Mouse (Mus musculus): ENCODE results near the gene Gpr19. TPM values are rescaled to one million over a fixed set of nuclear protein-coding genes. Genes with fewer than 3 reads are reported as not detected.

Gene Gpr19
- 10 to 100 TPM; 24.1 to 24.7 TPM for total RNA-seq (2021)
- long read RNA-seq, experiment 1, partial matches to known transcripts: 20 of 25 reads
- long read RNA-seq, experiment 1, other reads (novel, unspliced or antisense): 5 of 25 reads
- long read RNA-seq, experiment 2, partial matches to known transcripts: 23 of 29 reads
- long read RNA-seq, experiment 2, other reads (novel, unspliced or antisense): 4 of 29 reads

DNA sequence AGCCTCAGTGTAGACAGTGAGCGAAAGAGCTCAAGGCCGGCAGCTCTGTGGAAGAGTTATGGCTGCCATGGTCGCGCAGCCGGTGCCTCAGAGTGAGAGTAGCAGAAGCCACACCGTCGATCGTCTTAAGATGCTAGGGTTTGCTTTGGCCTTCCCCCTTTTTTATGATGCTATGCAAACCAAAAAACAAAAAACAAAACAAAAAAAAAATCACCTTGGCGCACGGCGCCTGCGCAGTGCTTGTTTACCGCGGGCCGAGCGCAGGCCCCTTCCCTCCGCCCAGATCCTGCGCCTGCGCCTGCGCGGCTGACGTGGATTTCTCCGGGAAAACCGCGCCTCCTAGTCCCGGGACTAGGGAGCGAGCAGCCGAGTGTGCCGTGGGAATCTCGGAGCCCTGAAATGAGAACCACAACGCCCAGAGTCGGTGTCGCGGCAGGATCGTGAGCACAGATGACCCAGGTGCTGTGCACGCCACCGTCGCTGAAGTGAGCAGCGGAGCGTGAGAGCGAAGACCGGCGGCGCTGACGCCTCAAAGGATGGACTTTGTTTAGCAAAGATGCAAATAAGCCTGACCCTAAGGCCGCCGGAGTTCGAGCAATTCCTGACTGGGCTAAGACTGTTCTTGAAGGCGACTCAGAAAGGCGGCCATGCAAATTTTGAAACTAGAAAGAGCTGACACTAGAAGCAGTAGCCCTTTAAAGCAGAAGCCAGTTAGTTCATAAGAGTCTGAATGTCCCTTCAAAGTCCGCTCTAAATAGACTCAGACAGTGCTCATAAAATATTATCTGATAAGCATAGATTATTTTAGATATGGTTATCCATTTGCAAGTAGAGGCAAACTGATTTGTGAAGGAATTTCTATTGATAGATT, at the start of gene Gpr19:
Gene Gpr19 (minus strand): TSS at position 484 of the 871 bp plus-strand sequence.
- peak; percentile 85 to 92 for DNase-seq (ENCODE audit: low spot score in 2 of 2)

- DNase-seq (ENCODE audit: low spot score in 2 of 2): peak; percentile 64 to 73
Measured at GRCm38 (mm10) chr6:134947311-134948087, 49.1 kb upstream of the Gpr19 start.

- no peak for DNase-seq (ENCODE audit: low spot score in 2 of 2)
Measured at GRCm38 (mm10) chr6:134946858-134947257, 48.5 kb upstream of the Gpr19 start.

DNA sequence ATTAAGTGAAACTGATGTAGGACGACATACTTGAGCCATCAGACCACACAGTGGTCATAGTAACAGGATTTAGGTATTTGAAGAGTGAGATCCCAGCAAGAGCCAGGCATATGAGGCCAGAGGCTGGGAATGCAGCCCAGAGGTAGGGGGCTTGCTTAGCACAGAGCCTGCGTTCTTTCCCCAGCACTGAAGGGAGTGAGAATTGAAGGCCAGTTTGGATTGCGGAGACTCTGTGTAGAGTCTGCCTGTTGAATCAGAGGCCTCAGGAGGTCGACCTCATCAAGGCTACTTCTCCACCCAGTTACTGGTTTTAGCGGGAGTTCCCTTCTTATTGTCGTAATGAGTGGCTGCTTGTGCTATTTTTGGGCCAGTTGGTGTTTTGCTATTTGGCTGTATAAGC, 47.7 kb upstream of the Gpr19 start:
- no peak for DNase-seq (ENCODE audit: low spot score in 2 of 2)

- DNase-seq (ENCODE audit: low spot score in 2 of 2): no peak
Measured at GRCm38 (mm10) chr6:134943759-134944407, 45.5 kb upstream of the Gpr19 start.

DNA sequence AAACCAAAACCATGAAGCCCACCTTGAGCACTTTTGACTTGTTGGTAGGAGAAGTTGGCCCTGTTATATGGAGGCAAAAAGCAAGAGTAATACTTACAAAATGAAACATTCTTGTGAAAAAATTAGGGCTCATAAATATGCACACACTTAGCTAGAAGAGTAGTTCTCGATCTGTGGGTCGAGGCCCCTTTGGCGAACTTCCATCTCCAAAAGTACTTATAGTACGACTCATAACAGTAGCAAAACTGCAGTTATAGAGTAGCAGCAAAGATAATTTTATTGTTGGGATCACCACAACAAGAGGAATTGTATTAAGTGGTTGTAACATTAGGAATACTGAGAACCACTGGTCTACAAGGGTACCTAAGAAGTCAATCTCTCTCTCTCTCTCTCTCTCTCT, 41.4 kb upstream of the Gpr19 start:
- no peak for DNase-seq (ENCODE audit: low spot score in 2 of 2)

- no peak for DNase-seq (ENCODE audit: low spot score in 2 of 2)
Measured at GRCm38 (mm10) chr6:134934305-134934704, 35.9 kb upstream of the Gpr19 start.

- no peak for DNase-seq (ENCODE audit: low spot score in 2 of 2)
Measured at GRCm38 (mm10) chr6:134933207-134933558, 34.8 kb upstream of the Gpr19 start.

- no peak for DNase-seq (ENCODE audit: low spot score in 2 of 2)
Measured at GRCm38 (mm10) chr6:134932486-134933206, 34.3 kb upstream of the Gpr19 start.

- no peak for DNase-seq (ENCODE audit: low spot score in 2 of 2)
Measured at GRCm38 (mm10) chr6:134931146-134931545, 32.8 kb upstream of the Gpr19 start.

- DNase-seq (ENCODE audit: low spot score in 2 of 2): no peak
Measured at GRCm38 (mm10) chr6:134930383-134930782, 32.0 kb upstream of the Gpr19 start.

GRCm38 (mm10) chr6:134929926-134930325, 31.5 kb upstream of the Gpr19 start:
- no peak for DNase-seq (ENCODE audit: low spot score in 2 of 2)

DNA sequence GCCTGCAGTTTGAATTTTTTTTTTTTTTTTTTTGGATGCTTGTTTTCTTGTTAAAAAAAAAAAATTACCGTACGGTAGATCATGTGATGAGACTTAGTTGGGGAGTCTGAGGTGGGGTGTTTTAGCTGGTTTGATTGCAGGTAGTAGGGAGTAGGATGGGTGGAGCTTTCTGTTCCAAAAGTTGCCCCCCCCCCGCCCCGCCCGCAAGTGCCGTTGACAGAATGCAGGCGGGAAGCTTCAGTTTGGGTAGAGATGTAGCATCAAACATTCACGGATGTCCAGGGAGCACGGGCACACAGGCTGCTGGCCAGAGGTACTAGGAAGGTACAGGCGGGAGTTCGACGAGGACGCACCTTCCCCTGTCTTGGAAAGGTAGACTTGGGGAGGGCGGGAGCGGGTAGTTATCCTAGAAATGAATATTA, 30.5 kb upstream of the Gpr19 start:
- no peak for DNase-seq (ENCODE audit: low spot score in 2 of 2)

GRCm38 (mm10) chr6:134928096-134928888, 29.9 kb upstream of the Gpr19 start:
- DNase-seq (ENCODE audit: low spot score in 2 of 2): peak; percentile 69 to 80

DNA sequence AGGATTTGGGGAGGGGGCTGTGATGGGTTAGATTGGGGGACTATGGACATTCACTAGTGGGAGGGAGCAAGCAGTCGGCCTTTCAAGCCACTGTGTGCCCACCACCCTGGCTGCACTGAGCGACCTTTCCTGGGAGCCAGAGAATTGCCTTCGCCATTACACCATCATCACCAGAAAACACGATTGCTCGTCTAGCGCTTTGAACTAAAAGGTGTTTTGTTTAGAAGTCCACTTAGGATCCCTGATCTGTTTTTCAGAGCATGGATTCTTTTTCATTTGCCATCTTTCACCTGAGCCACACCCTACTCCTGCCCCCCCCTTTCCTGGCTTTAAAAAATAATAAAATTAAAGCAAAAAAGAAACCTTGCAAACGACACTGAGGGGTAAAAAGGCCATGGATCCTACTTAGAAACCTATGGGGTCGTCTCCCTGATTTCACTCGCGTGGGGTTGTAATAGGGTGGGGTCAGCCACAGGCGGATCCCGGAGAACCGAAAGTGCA, 29.3 kb upstream of the Gpr19 start:
- no peak for DNase-seq (ENCODE audit: low spot score in 2 of 2)

GRCm38 (mm10) chr6:134926803-134927594, 28.6 kb upstream of the Gpr19 start:
- peak; percentile 55 to 60 for DNase-seq (ENCODE audit: low spot score in 2 of 2)

- DNase-seq (ENCODE audit: low spot score in 2 of 2): no peak
Measured at GRCm38 (mm10) chr6:134926338-134926705, 27.9 kb upstream of the Gpr19 start.

DNA sequence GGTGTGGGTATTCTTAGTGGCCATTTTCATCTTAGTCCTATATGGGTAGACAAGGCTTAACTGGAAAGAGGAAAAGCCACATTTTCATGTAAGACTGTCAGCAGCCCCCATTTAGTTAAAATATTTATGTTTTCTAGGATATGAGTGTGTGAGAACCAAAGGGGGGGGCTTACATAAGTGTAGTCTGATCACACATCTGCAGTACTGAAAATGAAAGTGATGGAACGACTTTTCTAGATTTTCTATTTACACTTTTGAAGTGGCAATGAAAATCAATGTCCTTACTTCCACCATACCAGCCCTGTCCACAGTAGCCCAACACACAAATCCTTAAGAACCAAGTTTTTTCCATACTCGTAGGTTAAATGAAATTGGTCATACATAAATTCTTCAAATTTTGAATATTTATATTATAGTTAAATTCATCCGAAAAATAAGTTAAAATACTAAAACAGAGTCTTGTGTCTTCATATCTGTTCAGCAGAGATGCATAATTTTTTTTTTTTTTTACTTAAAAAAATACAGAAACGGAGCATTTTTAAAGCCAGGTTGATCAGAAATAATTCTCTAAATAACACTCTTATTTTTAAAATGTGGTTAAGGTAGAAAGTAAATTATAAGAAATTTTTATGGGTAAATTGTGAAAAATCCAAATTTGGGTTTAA, 27.4 kb upstream of the Gpr19 start:
- DNase-seq (ENCODE audit: low spot score in 2 of 2): no peak
